Mouse (Mus musculus) brain, embryonic 14.5 days (tissue): ENCODE data around the gene Snrpb.

Experiments used
- CTCF ChIP-seq: fragments of 200-500 bp; IDR thresholded peaks from 2 replicates; pipeline ENCODE4 v1.5.1; 2012; ENCODE audit warnings: inconsistent platforms, mild to moderate bottlenecking, moderate library complexity, borderline replicate concordance; ENCODE audit not compliant: insufficient read depth, insufficient read length; ENCODE audit errors: extremely low read depth
- POLR2A ChIP-seq: fragments of 200-500 bp; IDR thresholded peaks from 2 replicates; pipeline ENCODE4 v1.6.1; 2012; ENCODE audit warnings: mild to moderate bottlenecking, inconsistent platforms, borderline replicate concordance; ENCODE audit not compliant: poor library complexity, insufficient read depth, insufficient read length, severe bottlenecking; ENCODE audit errors: extremely low read depth

GRCm38 (mm10) chr2:130207996-130208395, 28.8 kb upstream of the Snrpb start:
- TF ChIP-seq POLR2A (no peak), CTCF (no peak)
